Mouse (Mus musculus) lung, embryonic 15.5 days (tissue): Measurements from ENCODE around the gene Ndufaf8. TPM values are rescaled to one million over a fixed set of nuclear protein-coding genes. Genes with fewer than 3 reads are reported as not detected.

Experiments used
- ATAC-seq: fragments of 200-750 bp; cut with Nextera tagmentation; 2 replicates; pipeline ENCODE4 v1.8.0; 2017; ENCODE audit warnings: moderate number of reproducible peaks, borderline replicate concordance; ENCODE audit not compliant: low FRiP score, low TSS enrichment; ENCODE audit errors: extremely low read depth
- H3K27ac ChIP-seq: fragments of 300-500 bp; sonication (generic); 2 replicates; pipeline ENCODE4 v1.5.1; 2015; ENCODE audit warnings: moderate library complexity, mild to moderate bottlenecking, inconsistent platforms
- H3K27me3 ChIP-seq: fragments of 300-500 bp; sonication (generic); 2 replicates; pipeline ENCODE4 v1.6.1; 2015; ENCODE audit warnings: inconsistent platforms
- H3K36me3 ChIP-seq: fragments of 300-500 bp; sonication (generic); 2 replicates; pipeline ENCODE4 v1.6.1; 2015; ENCODE audit warnings: inconsistent platforms
- H3K4me1 ChIP-seq: fragments of 300-500 bp; sonication (generic); 2 replicates; pipeline ENCODE4 v1.6.1; 2015; ENCODE audit warnings: inconsistent platforms
- H3K4me2 ChIP-seq: fragments of 300-500 bp; sonication (generic); 2 replicates; pipeline ENCODE4 v1.6.1; 2015; ENCODE audit warnings: inconsistent platforms, mild to moderate bottlenecking, moderate library complexity
- H3K4me3 ChIP-seq: fragments of 300-500 bp; sonication (generic); 2 replicates; pipeline ENCODE4 v1.5.1; 2015; ENCODE audit warnings: mild to moderate bottlenecking, inconsistent platforms
- H3K9ac ChIP-seq: fragments of 300-500 bp; sonication (generic); 2 replicates; pipeline ENCODE4 v1.6.1; 2015; ENCODE audit warnings: inconsistent platforms
- H3K9me3 ChIP-seq: fragments of 300-500 bp; sonication (generic); 2 replicates; pipeline ENCODE4 v1.6.1; 2016; ENCODE audit warnings: inconsistent platforms
- WGBS: fragments of 180-500 bp; shearing (Covaris S2); methylation state at CpG from one replicate; pipeline ENCODE4 v1.1.7; 2015; 5-methylcytosine and 5-hydroxymethylcytosine counted together
- polyA plus RNA-seq: library from polyadenylated mRNA; unstranded; fragments of >200 nt; fragmentation: Nextera tagmentation; extraction: Ambion mirVana; gene quantifications from 2 replicates; pipeline ENCODE4 v1.2.1, GENCODE M21; 2015

The Ndufaf8 gene
- polyA plus RNA-seq: 68.0 and 75.9 TPM in 2 replicates

DNA sequence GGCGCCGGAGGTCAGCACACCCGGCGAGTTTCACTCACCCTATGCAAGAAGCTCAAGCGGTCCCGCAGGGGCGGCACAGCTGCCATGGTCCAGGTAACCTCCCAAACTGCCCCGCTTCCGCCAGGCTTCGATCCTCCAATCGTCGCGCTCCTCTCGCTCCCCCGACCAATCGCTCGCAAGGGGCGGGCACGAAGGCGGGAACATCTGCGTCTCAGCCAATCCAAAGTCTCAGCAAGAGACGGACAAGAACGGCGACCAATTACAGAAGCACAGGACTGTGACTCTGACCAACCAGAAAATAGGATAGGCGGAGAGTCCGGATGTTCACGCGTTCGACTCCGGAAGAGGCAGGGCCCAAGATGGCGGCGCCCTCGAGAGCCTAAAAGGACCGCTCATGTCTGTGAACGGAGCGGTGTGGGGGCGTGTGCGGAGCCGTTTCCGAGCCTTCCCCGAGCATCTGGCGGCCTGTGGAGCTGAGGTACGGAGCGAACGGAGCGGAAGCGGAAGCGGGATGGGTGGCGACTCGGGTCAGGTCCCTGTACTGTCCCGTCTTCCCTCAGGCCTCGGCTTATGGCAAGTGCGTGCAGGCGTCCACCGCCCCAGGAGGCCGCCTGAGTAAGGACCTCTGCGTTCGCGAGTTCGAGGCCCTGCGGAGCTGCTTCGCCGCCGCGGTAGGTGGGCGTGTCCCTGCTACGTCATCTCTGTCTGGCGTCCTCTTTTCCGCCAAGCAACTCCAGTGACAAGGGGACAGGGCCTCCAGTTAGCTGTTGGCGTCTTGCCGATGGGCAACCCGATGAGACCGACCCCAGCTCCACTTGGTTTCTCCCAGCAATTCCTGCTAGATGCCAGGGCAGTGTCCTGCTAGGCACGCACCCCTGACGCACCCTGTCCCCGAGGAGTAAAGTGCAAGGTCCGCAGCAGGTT is at the start of gene Ndufaf8, which contains the start of gene Tepsin:
Gene Ndufaf8 (plus strand): TSS at position 341 of the 924 bp plus-strand sequence.
Gene Tepsin (minus strand): TSS at position 144 of the 924 bp plus-strand sequence.
- H3K27ac ChIP-seq: peak within 1 kb of the TSS; percentile 94
- H3K27me3 ChIP-seq: no peaks in the 10 kb centered on the region
- peaks cover 11% of the 10 kb centered on the region for H3K36me3 ChIP-seq
- peak within 1 kb of the TSS; percentile 91 for H3K4me2 ChIP-seq
- H3K4me3 ChIP-seq: peak within 1 kb of the TSS; percentile 97
- WGBS: under 1% methylated on average over 77 of the region's 77 CpGs
- peak within 1 kb of the TSS; percentile 89 for H3K9ac ChIP-seq
- no peaks in the 10 kb centered on the region for H3K9me3 ChIP-seq
- ATAC-seq: peak; percentile 98
- peaks cover 20% of the 10 kb centered on the region for H3K4me1 ChIP-seq

DNA sequence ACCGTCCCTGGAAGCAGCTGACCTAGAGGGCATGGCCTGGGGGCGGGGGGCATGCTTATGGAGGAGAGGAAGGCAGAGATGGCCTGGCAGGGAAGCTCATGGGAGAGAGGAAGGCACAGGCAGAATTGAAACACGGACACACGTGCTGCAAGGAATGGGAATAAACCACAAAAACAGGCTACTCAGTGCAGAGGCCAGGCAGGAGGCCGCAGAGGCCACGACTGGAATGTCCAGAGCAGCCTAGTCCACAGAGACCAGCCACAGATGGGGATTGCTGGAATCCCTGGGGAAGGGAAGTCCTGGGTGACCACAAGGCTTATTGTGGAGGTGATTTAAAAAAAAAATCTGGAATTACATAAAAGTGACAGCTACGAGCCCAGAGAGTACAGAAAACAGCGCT is 49.7 kb upstream of the Ndufaf8 start:
- H3K4me2 ChIP-seq: no peak overlapping the region
- no peak for ATAC-seq
- peaks cover 37% of the 10 kb centered on the region for H3K4me1 ChIP-seq
- 75% methylated on average over 8 of the region's 8 CpGs for WGBS
- no peaks in the 10 kb centered on the region for H3K36me3 ChIP-seq
- H3K4me3 ChIP-seq: no peak overlapping the region
- no peak overlapping the region for H3K9ac ChIP-seq
- peaks cover 37% of the 10 kb centered on the region for H3K27me3 ChIP-seq
- no peak overlapping the region for H3K27ac ChIP-seq
- H3K9me3 ChIP-seq: no peaks in the 10 kb centered on the region

DNA sequence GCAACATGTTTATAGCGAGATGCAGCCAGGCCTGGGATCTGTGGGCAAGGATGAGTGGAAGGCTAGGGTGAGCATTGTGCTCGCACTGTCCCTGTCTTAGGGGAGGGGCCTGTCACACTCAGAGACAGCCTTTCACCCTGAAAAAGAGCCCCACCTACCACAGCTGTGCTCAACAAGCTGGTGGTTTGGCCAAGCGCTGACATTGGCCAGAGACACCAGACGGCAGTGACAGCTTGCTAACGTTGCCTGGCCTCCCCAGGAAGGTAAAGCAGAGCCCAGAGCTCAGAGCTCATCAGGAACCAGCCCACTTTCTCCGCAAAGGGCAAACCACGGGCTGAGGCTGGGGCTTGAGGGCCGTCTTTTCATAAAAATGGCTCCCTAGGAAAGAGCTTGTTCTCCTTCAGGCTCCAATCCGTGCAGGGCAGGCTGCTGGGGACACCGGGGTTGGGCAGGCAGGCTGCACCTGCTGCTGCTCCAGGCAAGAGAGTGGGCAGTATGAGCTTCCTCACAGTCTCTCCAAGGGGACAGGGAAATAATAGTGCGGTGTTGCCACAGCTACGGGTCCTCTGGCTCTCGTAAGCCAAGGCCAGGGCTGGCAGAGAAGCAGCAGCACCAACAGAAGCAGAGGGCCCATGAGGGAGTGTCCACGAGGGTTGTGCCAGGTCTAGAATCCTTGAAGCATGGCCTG is 47.5 kb upstream of the Ndufaf8 start:
- Histone ChIP-seq H3K27ac (no peak overlapping the region), H3K36me3 (no peaks in the 10 kb centered on the region), H3K9me3 (no peaks in the 10 kb centered on the region), H3K27me3 (peaks cover 29% of the 10 kb centered on the region), H3K4me3 (no peak overlapping the region), H3K4me2 (no peak overlapping the region), H3K4me1 (peaks cover 32% of the 10 kb centered on the region), H3K9ac (no peak overlapping the region)
- WGBS: 50% methylated on average over 14 of the region's 14 CpGs
- ATAC-seq: no peak

DNA sequence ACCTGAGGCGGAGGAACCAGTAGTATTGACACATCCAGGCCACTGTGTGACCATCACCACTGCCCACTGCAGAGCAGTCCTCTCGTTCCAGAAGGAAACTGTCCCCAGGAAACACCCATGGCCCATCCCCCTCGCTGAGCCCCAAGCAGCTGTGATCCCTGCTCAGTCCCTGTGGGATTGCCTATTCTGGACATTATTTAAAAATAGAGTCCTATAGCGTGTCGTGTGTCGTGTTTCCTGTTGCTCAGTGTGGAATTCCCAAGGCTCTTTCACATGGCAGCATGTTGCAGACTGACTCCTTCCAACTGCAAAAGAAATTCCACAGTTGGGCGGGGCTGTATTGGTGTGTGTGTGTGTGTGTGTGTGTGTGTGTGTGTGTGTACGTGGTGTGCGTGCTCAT is 46.5 kb upstream of the Ndufaf8 start:
- Histone ChIP-seq H3K4me2 (no peak overlapping the region), H3K27ac (no peak overlapping the region), H3K36me3 (no peaks in the 10 kb centered on the region), H3K4me3 (no peak overlapping the region), H3K9ac (no peak overlapping the region), H3K4me1 (peaks cover 23% of the 10 kb centered on the region), H3K27me3 (peaks cover 20% of the 10 kb centered on the region), H3K9me3 (no peaks in the 10 kb centered on the region)
- no peak for ATAC-seq
- WGBS: 52% methylated on average over 9 of the region's 9 CpGs

DNA sequence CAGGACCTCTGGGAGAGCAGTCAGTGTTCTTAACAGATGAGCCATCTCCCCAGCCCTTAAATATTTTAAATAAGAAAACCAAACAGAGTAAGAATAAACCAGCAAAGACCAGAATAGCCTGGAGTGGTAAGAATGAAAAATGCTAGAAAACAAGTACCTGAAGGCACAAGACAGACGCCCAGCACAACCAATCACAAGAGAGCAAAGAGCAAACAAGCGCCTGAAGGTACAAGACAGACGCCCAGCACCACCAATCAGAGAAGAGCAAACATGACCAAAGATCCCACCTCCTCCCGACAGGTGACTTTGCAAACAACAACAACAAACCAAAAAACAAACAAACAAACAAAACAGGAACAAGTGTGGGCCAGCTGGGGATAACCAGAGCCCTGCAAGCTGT is 44.9 kb upstream of the Ndufaf8 start:
- no peaks in the 10 kb centered on the region for H3K36me3 ChIP-seq
- H3K9ac ChIP-seq: no peak overlapping the region
- no peak for ATAC-seq
- WGBS: 70% methylated on average over 4 of the region's 4 CpGs
- H3K9me3 ChIP-seq: no peaks in the 10 kb centered on the region
- H3K4me3 ChIP-seq: no peak overlapping the region
- peaks cover 4% of the 10 kb centered on the region; the same call in 1 of the 2 replicates for H3K27me3 ChIP-seq
- H3K27ac ChIP-seq: no peak overlapping the region
- H3K4me2 ChIP-seq: no peak overlapping the region
- H3K4me1 ChIP-seq: 0 out of 2 replicates have a peak, but pooled peaks cover 11% of the 10 kb centered on the region

DNA sequence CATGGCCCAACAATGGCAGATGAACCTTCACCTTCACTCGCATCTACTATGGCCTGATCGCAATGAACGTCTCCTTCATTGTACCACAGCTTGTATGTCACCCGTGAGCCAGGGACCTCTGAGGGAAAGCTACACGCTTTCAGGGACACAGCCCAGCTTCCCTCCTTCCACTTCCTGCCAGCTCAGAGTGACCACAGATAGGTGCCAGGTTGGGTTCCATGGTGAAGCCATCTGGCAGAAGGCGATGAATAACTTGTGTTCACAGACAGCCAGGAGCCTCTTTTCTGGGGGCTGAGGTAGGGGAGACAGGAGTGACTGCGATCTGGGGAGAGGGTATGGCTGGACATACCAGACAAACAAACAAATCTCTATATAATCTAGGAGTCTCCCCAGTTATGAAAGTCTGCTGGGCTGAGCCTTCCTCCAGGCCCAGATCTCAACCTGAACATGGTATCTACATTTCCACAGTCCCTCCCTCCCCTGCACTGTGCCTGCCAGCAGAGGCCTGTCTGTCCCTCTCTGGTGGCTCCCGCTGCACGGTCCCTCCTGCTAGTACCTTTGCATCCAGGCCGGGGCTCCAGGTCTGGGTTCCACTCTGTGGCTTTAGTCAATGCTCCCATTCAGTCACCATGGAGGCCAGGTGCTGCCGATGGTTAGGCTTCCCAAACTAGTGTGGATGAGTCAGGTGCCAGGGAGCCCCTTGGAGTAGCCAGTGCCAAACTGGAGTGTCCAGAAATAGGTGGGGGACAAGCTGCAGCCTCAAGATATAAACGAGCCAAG is 42.6 kb upstream of the Ndufaf8 start:
- Histone ChIP-seq H3K4me3 (no peak overlapping the region), H3K36me3 (no peaks in the 10 kb centered on the region), H3K4me1 (0 out of 2 replicates have a peak, but pooled peaks cover 9% of the 10 kb centered on the region), H3K27ac (no peak overlapping the region), H3K27me3 (no peaks in the 10 kb centered on the region), H3K9me3 (no peaks in the 10 kb centered on the region), H3K9ac (no peak overlapping the region), H3K4me2 (no peak overlapping the region)
- no peak for ATAC-seq
- WGBS: 74% methylated on average over 12 of the region's 12 CpGs

DNA sequence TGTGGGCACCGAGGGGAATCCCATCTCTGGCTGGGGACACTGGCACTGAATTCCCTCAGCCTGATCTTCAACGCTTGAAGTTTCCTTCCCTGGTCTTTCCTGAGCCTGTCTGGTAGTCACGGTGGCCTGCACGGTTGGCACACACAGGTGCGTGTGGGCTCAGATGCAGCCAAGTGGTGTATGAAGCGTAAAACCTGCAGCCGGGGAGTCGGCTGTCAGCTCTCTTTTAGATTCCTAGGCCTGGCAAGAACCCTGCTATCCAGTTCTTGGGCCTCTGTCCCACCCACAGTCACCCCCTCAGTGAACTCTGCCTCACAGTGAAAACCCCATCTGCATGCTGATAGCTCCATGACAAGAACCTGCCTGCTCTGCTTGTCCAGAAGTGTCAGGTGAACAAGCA is 38.1 kb upstream of the Ndufaf8 start:
- Histone ChIP-seq H3K4me3 (no peak overlapping the region), H3K27ac (no peak overlapping the region), H3K36me3 (peaks cover 3% of the 10 kb centered on the region; the same call in 1 of the 2 replicates), H3K4me2 (no peak overlapping the region), H3K27me3 (no peaks in the 10 kb centered on the region), H3K9me3 (no peaks in the 10 kb centered on the region), H3K9ac (no peak overlapping the region), H3K4me1 (no peaks in the 10 kb centered on the region)
- ATAC-seq: no peak
- WGBS: 72% methylated on average over 8 of the region's 8 CpGs

DNA sequence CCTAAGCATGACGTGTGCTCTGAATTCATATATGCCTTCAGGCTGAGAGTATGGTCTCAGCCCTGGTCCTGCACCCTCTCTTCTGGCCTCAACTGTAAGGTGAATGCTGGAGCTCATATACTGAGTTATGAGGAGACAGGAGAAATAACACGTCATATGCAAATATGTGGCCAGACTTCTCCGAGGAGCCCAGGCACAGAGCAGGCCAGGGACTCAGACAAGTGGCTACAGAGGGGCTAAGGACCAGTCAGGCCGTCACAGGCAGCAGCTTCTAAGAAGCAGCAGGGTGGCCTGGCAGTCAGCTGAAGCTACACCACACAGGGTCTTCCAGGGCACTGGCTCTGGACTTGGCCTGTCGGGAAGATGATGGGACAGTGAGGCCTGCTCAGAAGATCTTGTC is 35.4 kb upstream of the Ndufaf8 start:
- H3K27me3 ChIP-seq: no peaks in the 10 kb centered on the region
- ATAC-seq: no peak
- H3K9ac ChIP-seq: no peak overlapping the region
- no peak overlapping the region for H3K27ac ChIP-seq
- no peak overlapping the region for H3K4me2 ChIP-seq
- no peaks in the 10 kb centered on the region for H3K9me3 ChIP-seq
- 70% methylated on average over 5 of the region's 5 CpGs for WGBS
- peaks cover 14% of the 10 kb centered on the region for H3K36me3 ChIP-seq
- no peak overlapping the region for H3K4me3 ChIP-seq
- no peaks in the 10 kb centered on the region for H3K4me1 ChIP-seq

DNA sequence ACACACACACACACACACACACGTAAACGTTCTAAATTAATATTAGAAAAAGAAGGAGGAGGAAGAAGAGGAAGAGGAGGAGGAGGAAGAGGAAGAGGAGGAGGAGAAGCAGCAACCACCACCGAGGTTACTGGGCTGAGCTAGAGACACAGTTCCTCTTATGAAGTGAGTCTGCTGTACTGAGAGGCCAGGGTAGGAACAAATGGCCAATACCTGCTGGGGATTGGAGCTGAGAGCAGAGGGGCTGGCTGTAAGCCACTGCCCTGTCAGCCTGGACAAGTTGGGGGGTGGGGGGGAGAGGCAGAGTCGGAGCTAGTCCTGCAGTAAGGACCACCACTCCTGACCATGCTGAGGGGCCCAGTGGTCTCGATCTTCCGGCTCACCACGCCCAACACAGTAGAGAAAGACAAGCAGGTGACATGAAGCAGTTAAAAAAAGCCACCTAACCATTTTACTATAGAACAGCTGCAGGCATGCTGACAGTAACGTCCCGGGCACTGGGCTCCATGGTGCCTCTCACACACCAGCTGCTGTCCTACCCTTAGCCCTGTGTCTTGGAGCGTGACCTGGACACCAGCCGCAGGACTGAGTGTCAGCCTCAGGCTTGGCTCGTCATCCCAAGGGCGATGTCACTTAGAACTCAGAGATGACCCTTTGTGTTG is 34.6 kb upstream of the Ndufaf8 start:
- Histone ChIP-seq H3K36me3 (peaks cover 14% of the 10 kb centered on the region), H3K9ac (no peak overlapping the region), H3K9me3 (no peaks in the 10 kb centered on the region), H3K27me3 (no peaks in the 10 kb centered on the region), H3K27ac (no peak overlapping the region), H3K4me1 (no peaks in the 10 kb centered on the region), H3K4me2 (no peak overlapping the region), H3K4me3 (no peak overlapping the region)
- ATAC-seq: no peak
- 81% methylated on average over 13 of the region's 13 CpGs for WGBS

DNA sequence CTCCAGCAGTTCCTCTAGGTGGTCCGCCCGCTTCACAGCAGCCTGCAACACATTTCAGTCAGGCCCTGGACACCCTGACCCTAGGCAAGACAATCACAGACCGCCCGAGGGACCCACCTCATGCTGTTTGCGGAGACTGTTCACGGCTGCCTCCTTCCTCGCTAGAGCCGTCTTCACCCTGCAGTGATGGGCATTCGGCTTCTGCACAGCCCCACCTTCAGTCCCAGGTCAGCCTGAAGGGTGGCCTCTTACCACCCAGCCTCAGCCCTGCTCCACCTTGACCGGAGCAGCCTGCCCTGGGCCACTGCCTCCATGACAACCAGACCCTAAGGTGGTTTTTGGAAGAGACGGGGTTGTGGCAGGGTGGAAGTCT is 34.1 kb upstream of the Ndufaf8 start:
- WGBS: 88% methylated on average over 11 of the region's 11 CpGs
- H3K27me3 ChIP-seq: no peaks in the 10 kb centered on the region

DNA sequence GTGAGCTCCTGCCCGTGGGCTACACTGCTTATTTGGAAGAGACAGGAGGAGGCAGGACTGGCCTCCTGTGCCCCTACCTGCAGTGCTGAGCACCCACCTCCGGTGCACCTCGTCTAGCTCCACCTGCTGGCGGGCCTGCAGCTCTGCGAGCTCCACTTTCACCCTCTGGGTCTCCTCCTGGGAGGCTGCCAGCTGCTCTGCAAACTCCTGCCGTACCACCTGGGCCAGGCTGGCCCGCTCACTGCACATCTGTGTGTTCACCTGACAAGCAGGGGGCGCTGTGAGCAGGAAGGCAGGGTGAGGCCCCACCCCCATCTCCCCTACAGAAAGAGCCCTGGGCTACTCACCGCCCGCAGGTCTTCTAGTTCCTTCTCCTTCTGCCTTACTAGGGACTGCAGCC is 33.4 kb upstream of the Ndufaf8 start:
- Histone ChIP-seq H3K27me3 (no peaks in the 10 kb centered on the region), H3K9me3 (no peaks in the 10 kb centered on the region), H3K4me3 (no peak overlapping the region), H3K36me3 (peaks cover 17% of the 10 kb centered on the region), H3K27ac (no peak overlapping the region), H3K9ac (no peak overlapping the region), H3K4me1 (no peaks in the 10 kb centered on the region), H3K4me2 (no peak overlapping the region)
- 26% methylated on average over 10 of the region's 10 CpGs for WGBS
- no peak; the same call in 1 of the 2 replicates for ATAC-seq

More for the DNA sequence above, 34.1 kb upstream of the Ndufaf8 start:
- H3K4me3 ChIP-seq: no peak overlapping the region
- no peak overlapping the region for H3K4me2 ChIP-seq
- H3K27ac ChIP-seq: no peak overlapping the region
- no peaks in the 10 kb centered on the region for H3K9me3 ChIP-seq
- no peak for ATAC-seq
- peaks cover 14% of the 10 kb centered on the region for H3K36me3 ChIP-seq
- H3K9ac ChIP-seq: no peak overlapping the region
- H3K4me1 ChIP-seq: no peaks in the 10 kb centered on the region
